Mouse (Mus musculus) CH12.LX (cell line): ENCODE results near the gene Myo5a. TPM values are rescaled to one million over a fixed set of nuclear protein-coding genes. Genes with fewer than 3 reads are reported as not detected.

ENCODE experiments used
- DNase-seq: peaks from one replicate; pipeline ENCODE4 v3.0.0-alpha.2; 2013; ENCODE audit errors: extremely low read depth
- H3K27ac ChIP-seq: 2 replicates; pipeline ENCODE4 v1.5.1; 2012; ENCODE audit warnings: low read depth, mild to moderate bottlenecking, control low read depth, moderate library complexity; ENCODE audit not compliant: insufficient read depth
- H3K27me3 ChIP-seq: replicated peaks from 2 replicates; pipeline ENCODE3; 2012; ENCODE audit warnings: inconsistent platforms
- H3K36me3 ChIP-seq, 2 experiments: replicated peaks in 1 of 2; 2 replicates each; pipeline versions ENCODE3 to v1.6.1; 2012; ENCODE audit warnings: inconsistent platforms in 1 of 2, low read length in 1 of 2, mild to moderate bottlenecking in 1 of 2, mixed read lengths in 1 of 2, moderate library complexity in 1 of 2; ENCODE audit not compliant: control insufficient read depth in 1 of 2, insufficient read depth in 1 of 2
- H3K4me1 ChIP-seq, 2 experiments: 2 replicates each; pipeline ENCODE4 v1.6.1; 2012; ENCODE audit warnings: inconsistent platforms in 1 of 2, moderate library complexity in 1 of 2; ENCODE audit not compliant: insufficient read depth in 2 of 2, control insufficient read depth in 1 of 2
- H3K4me2 ChIP-seq: 2 replicates; pipeline ENCODE4 v1.6.1; 2012; ENCODE audit warnings: low read depth, mild to moderate bottlenecking, control low read depth; ENCODE audit not compliant: poor library complexity, insufficient read depth, severe bottlenecking
- H3K4me3 ChIP-seq, 3 experiments: fragments of 150-350 bp in 1 of 3; sonication (generic) in 1 of 3; replicated peaks in 1 of 3; 2 replicates each; pipeline versions ENCODE3 to v1.5.1; 2011 to 2012; ENCODE audit warnings: low read depth in 2 of 3, low read length in 2 of 3, mild to moderate bottlenecking in 2 of 3, moderate library complexity in 2 of 3, control low read depth in 1 of 3, improper control_type of control experiment in 1 of 3, inconsistent platforms in 1 of 3, mixed read lengths in 1 of 3; ENCODE audit not compliant: poor library complexity in 1 of 3
- H3K79me2 ChIP-seq: replicated peaks from 2 replicates; pipeline ENCODE4 v1.6.1; 2012; ENCODE audit warnings: mild to moderate bottlenecking, moderate library complexity; ENCODE audit not compliant: control insufficient read depth, poor library complexity, insufficient read depth, severe bottlenecking; ENCODE audit errors: extremely low read depth
- H3K9ac ChIP-seq: 2 replicates; pipeline ENCODE4 v1.6.1; 2012; ENCODE audit warnings: low read depth, mild to moderate bottlenecking, control low read depth, moderate library complexity; ENCODE audit not compliant: insufficient read depth
- H3K9me3 ChIP-seq: replicated peaks from 2 replicates; pipeline ENCODE3; 2012; ENCODE audit warnings: low read length, inconsistent platforms, mixed read lengths
- CTCF ChIP-seq, 2 experiments: IDR thresholded peaks in 1 of 2; conservative IDR thresholded peaks in 1 of 2; 2 replicates each; pipeline ENCODE4 v1.5.1; 2011 to 2012; ENCODE audit warnings: low read depth in 2 of 2, low read length in 2 of 2, improper control_type of control experiment in 1 of 2, inconsistent platforms in 1 of 2, mild to moderate bottlenecking in 1 of 2, moderate library complexity in 1 of 2
- EP300 ChIP-seq: IDR thresholded peaks from 2 replicates; pipeline ENCODE4 v1.6.1; 2011; ENCODE audit warnings: low read length, improper control_type of control experiment
- GABPA ChIP-seq: IDR thresholded peaks from 2 replicates; pipeline ENCODE4 v1.6.1; 2012; ENCODE audit warnings: low read depth, low read length, improper control_type of control experiment, inconsistent platforms; ENCODE audit not compliant: insufficient replicate concordance
- HCFC1 ChIP-seq: IDR thresholded peaks from 2 replicates; pipeline ENCODE4 v1.6.1; 2012; ENCODE audit warnings: low read depth, mild to moderate bottlenecking, inconsistent platforms, low read length, improper control_type of control experiment
- JUN ChIP-seq: IDR thresholded peaks from 2 replicates; pipeline ENCODE4 v1.6.1; 2011; ENCODE audit warnings: low read depth, mild to moderate bottlenecking, low read length, improper control_type of control experiment, moderate library complexity; ENCODE audit not compliant: insufficient read depth
- JUND ChIP-seq: conservative IDR thresholded peaks from 2 replicates; pipeline ENCODE4 v1.6.1; 2011; ENCODE audit warnings: low read depth, low read length, improper control_type of control experiment
- MAX ChIP-seq: IDR thresholded peaks from 2 replicates; pipeline ENCODE4 v1.6.1; 2011; ENCODE audit warnings: low read length, improper control_type of control experiment
- NELFE ChIP-seq: IDR thresholded peaks from 2 replicates; pipeline ENCODE4 v1.6.1; 2011; ENCODE audit warnings: low read depth, low read length, improper control_type of control experiment
- NRF1 ChIP-seq: IDR thresholded peaks from 2 replicates; pipeline ENCODE4 v1.6.1; 2014; ENCODE audit warnings: low read depth, mild to moderate bottlenecking, inconsistent platforms, low read length, improper control_type of control experiment, moderate library complexity
- PAX5 ChIP-seq: IDR thresholded peaks from 2 replicates; pipeline ENCODE4 v1.6.1; 2012; ENCODE audit warnings: low read length, inconsistent platforms, mixed read lengths
- POLR2AphosphoS2 ChIP-seq: IDR thresholded peaks from 2 replicates; pipeline ENCODE4 v1.6.1; 2011; ENCODE audit warnings: low read depth, low read length, improper control_type of control experiment
- SIN3A ChIP-seq: IDR thresholded peaks from 2 replicates; pipeline ENCODE4 v1.6.1; 2012; ENCODE audit warnings: low read length, improper control_type of control experiment, inconsistent platforms
- TBP ChIP-seq: conservative IDR thresholded peaks from 2 replicates; pipeline ENCODE4 v1.6.1; 2011; ENCODE audit warnings: low read depth, low read length, improper control_type of control experiment
- TCF12 ChIP-seq: IDR thresholded peaks from 2 replicates; pipeline ENCODE4 v1.6.1; 2014; ENCODE audit warnings: low read depth, mild to moderate bottlenecking, inconsistent platforms, low read length, improper control_type of control experiment
- UBTF ChIP-seq: IDR thresholded peaks from 2 replicates; pipeline ENCODE4 v1.6.1; 2012; ENCODE audit warnings: low read depth, mild to moderate bottlenecking, inconsistent platforms, low read length, improper control_type of control experiment, moderate library complexity
- USF2 ChIP-seq: conservative IDR thresholded peaks from 2 replicates; pipeline ENCODE4 v1.6.1; 2011; ENCODE audit warnings: low read depth, low read length, improper control_type of control experiment
- ZC3H11A ChIP-seq: IDR thresholded peaks from 2 replicates; pipeline ENCODE4 v1.6.1; 2012; ENCODE audit warnings: low read depth, mild to moderate bottlenecking, inconsistent platforms, low read length, improper control_type of control experiment
- ZMIZ1 ChIP-seq: IDR thresholded peaks from 2 replicates; pipeline ENCODE4 v1.6.1; 2012; ENCODE audit warnings: low read depth, mild to moderate bottlenecking, inconsistent platforms, low read length, improper control_type of control experiment
- ZNF384 ChIP-seq: IDR thresholded peaks from 2 replicates; pipeline ENCODE4 v1.6.1; 2012; ENCODE audit warnings: low read depth, low read length, improper control_type of control experiment, inconsistent platforms
- dilution Hi-C: fragments of 300-500 bp; cut with MboI; formaldehyde crosslinking; loops from 2 replicates; pipeline ENCODE4 v1.14.3; 2020; ENCODE audit warnings: low sequenced_read_pairs; ENCODE audit not compliant: extremely low pct_unique_long_range_greater_than_20kb, extremely low pct_ligation_motif_present
- in situ Hi-C: fragments of 300-500 bp; cut with MboI; formaldehyde crosslinking; loops from 3 replicates; pipeline ENCODE4 v1.14.3; 2019; ENCODE audit warnings: low sequenced_read_pairs, low pct_ligation_motif_present, low pct_unique_long_range_greater_than_20kb, mixed read lengths
- polyA plus RNA-seq: library from polyadenylated mRNA; unstranded; fragments of >175 nt; gene quantifications from 2 replicates; pipeline ENCODE4 v1.2.1, GENCODE M21; 2012; ENCODE audit warnings: low read depth; ENCODE audit not compliant: insufficient read length
- total RNA-seq, 2 experiments: library from RNA; depleted of rRNA; stranded (reverse); fragments of 300-350 nt in 1 of 2; fragments of >200 nt in 1 of 2; gene quantifications; 2 replicates each; pipeline ENCODE4 v1.2.3; 2012 to 2014

Gene Myo5a
- total and polyA plus RNA-seq, 3 experiments = 55.0 to 107 (median 66.6) TPM

GRCm38 (mm10) chr9:75270382-75270781 lies 199.6 kb downstream of the Myo5a start:
- no peak overlapping the region for H3K4me3 ChIP-seq
- TF ChIP-seq TBP (no peak), TCF12 (no peak), NRF1 (no peak), ZMIZ1 (no peak), ZC3H11A (no peak), MAX (no peak), PAX5 (no peak), CTCF (conservative IDR thresholded peaks at IDR 0.05 in 1 of 2, IDR thresholded peaks at IDR 0.05 in 1 of 2; ENCODE audit: low read depth in 2 of 2, low read length in 2 of 2) (no peak), HCFC1 (no peak), SIN3A (no peak), JUN (no peak), ZNF384 (no peak)
- no peaks in the 10 kb centered on the region for H3K27me3 ChIP-seq
- peaks cover 4 to 28% of the 10 kb centered on the region in 2 experiments for H3K4me1 ChIP-seq
- in situ Hi-C loops = loop anchor here (10.0 kb wide), 2 partner anchors 66 to 366 kb away; no protein-coding TSS in a partner anchor
- no peak overlapping the region for H3K9ac ChIP-seq
- dilution Hi-C loops = no loop called here
- peaks cover 8 to 30% of the 10 kb centered on the region in 2 experiments for H3K36me3 ChIP-seq
- peaks cover 4% of the 10 kb centered on the region for H3K9me3 ChIP-seq
- no peak overlapping the region for H3K4me2 ChIP-seq
- no peak overlapping the region for H3K27ac ChIP-seq
- H3K79me2 ChIP-seq = no peaks in the 10 kb centered on the region
- no peak for DNase-seq

DNA sequence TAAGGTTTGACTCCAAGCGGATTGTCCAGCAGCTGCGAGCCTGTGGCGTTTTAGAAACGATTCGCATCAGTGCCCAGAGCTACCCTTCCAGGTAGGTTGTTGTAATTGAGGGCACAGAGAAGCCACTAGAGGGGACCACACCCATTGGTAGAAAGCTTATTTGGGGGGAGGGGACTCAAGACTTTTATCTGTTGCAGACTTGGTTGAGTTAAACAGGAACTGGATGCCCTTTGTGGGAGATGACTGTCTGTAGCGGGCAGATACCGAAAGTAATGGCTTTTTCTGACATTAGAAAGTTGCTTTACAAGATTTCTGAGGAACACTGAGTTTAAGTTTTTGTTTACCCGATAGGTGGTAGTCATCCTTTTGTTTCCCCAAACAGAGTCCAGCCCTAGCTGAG lies 200.7 kb downstream of the Myo5a start:
- H3K79me2 ChIP-seq = no peaks in the 10 kb centered on the region
- DNase-seq = no peak
- no peak overlapping the region for H3K4me2 ChIP-seq
- TF ChIP-seq PAX5 = no peak
- no peak for TF ChIP-seq EP300
- no peak for TF ChIP-seq USF2
- TF ChIP-seq NRF1 = no peak
- TF ChIP-seq POLR2AphosphoS2 = no peak
- no peak for TF ChIP-seq TBP
- no peak for TF ChIP-seq NELFE
- TF ChIP-seq JUND = no peak
- TF ChIP-seq UBTF = no peak
- TF ChIP-seq GABPA = no peak
- no peaks in the 10 kb centered on the region for H3K27me3 ChIP-seq
- H3K4me3 ChIP-seq = no peak overlapping the region
- in situ Hi-C loops = loop anchor here (10.0 kb wide), 2 partner anchors 67 to 367 kb away; no protein-coding TSS in a partner anchor
- H3K27ac ChIP-seq = no peak overlapping the region
- dilution Hi-C loops = no loop called here
- no peak overlapping the region for H3K9ac ChIP-seq
- peaks cover 10 to 37% of the 10 kb centered on the region in 2 experiments for H3K4me1 ChIP-seq
- peaks cover 4% of the 10 kb centered on the region for H3K9me3 ChIP-seq
- peaks cover 8 to 30% of the 10 kb centered on the region in 2 experiments for H3K36me3 ChIP-seq

Other genes starting within 250 kb of the Myo5a start
- not detected in 2 replicates for gene Onecut1, start 209.1 kb upstream of the Myo5a start, total RNA-seq (2012; rRNA removed)
- not detected in 2 replicates for gene Onecut1, start 209.1 kb upstream of the Myo5a start, total RNA-seq (2014; rRNA removed)
- not detected in 2 replicates for gene Onecut1, start 209.1 kb upstream of the Myo5a start, polyA plus RNA-seq
- gene Fam214a, start 118.1 kb upstream of the Myo5a start, total RNA-seq (2012; rRNA removed) = 8.3 and 8.6 TPM in 2 replicates
- 4.6 and 6.2 TPM in 2 replicates for gene Fam214a, start 118.1 kb upstream of the Myo5a start, total RNA-seq (2014; rRNA removed)
- gene Fam214a, start 118.1 kb upstream of the Myo5a start, polyA plus RNA-seq = 7.0 and 7.7 TPM in 2 replicates
- gene Arpp19, start 33.4 kb upstream of the Myo5a start, total RNA-seq (2012; rRNA removed) = 244 and 311 TPM in 2 replicates
- gene Arpp19, start 33.4 kb upstream of the Myo5a start, total RNA-seq (2014; rRNA removed) = 194 and 233 TPM in 2 replicates
- gene Arpp19, start 33.4 kb upstream of the Myo5a start, polyA plus RNA-seq = 479 and 504 TPM in 2 replicates
- 1.6 and 4.4 TPM in 2 replicates for gene Myo5c, start 161.0 kb downstream of the Myo5a start, total RNA-seq (2012; rRNA removed)
- gene Myo5c, start 161.0 kb downstream of the Myo5a start, total RNA-seq (2014; rRNA removed) = 3.7 and 3.8 TPM in 2 replicates
- 4.7 and 5.2 TPM in 2 replicates for gene Myo5c, start 161.0 kb downstream of the Myo5a start, polyA plus RNA-seq
- gene Gnb5, start 235.3 kb downstream of the Myo5a start, total RNA-seq (2012; rRNA removed) = 4.4 and 6.5 TPM in 2 replicates
- gene Gnb5, start 235.3 kb downstream of the Myo5a start, total RNA-seq (2014; rRNA removed) = 2.9 and 4.7 TPM in 2 replicates
- 2.7 and 3.1 TPM in 2 replicates for gene Gnb5, start 235.3 kb downstream of the Myo5a start, polyA plus RNA-seq